Mouse (Mus musculus): ENCODE measurements around the gene Cxcl10.

DNA sequence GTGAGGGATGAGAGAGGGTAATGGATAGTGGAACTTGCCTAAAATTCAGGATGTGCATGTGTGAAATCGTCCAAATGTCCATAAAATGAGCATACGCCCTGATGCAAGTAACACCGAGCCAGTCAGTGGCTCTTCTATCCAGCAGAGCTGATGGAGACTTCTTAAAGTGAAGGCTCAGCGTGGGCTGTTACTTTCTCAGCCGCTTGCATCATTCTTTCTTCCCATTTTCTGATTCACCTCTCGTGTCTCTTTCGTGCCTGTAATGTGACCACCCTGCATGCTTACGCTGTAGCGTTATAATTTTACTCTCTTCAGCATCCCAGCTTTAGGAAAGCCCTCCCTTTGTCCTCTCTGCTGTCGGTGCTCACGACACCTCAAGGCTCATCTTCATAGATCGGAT is 17.6 kb downstream of the Cxcl10 start:
- TF ChIP-seq EP300 (optimal IDR thresholded peaks at IDR 0.05) (no peak), CTCF (IDR thresholded peaks at IDR 0.05; ENCODE audit: low read depth) (no peak)

Data from stomach, postnatal 0 days (tissue).